Mouse (Mus musculus) heart, embryonic 16.5 days (tissue): ENCODE results near the gene Mrpl42. TPM values are rescaled to one million over a fixed set of nuclear protein-coding genes. Genes with fewer than 3 reads are reported as not detected.

Experiments used
- ATAC-seq: fragments of 200-750 bp; cut with Nextera tagmentation; replicated peaks from 2 replicates; pipeline ENCODE4 v1.8.0; 2017; ENCODE audit warnings: moderate number of reproducible peaks; ENCODE audit not compliant: insufficient read depth, low FRiP score; ENCODE audit errors: extremely low read depth
- H3K27ac ChIP-seq: fragments of 300-500 bp; sonication (generic); 2 replicates; pipeline ENCODE4 v1.5.1; 2014; ENCODE audit warnings: mild to moderate bottlenecking, low read length, control low read depth, moderate library complexity
- H3K27me3 ChIP-seq: fragments of 300-500 bp; sonication (generic); 2 replicates; pipeline ENCODE4 v1.6.1; 2014; ENCODE audit warnings: low read length, mixed read lengths; ENCODE audit not compliant: control insufficient read depth, insufficient read depth
- H3K36me3 ChIP-seq: fragments of 300-500 bp; sonication (generic); 2 replicates; pipeline ENCODE4 v1.6.1; 2014; ENCODE audit not compliant: control insufficient read depth, insufficient read depth
- H3K4me1 ChIP-seq: fragments of 300-500 bp; sonication (generic); 2 replicates; pipeline ENCODE4 v1.6.1; 2014; ENCODE audit warnings: low read length, mixed read lengths; ENCODE audit not compliant: control insufficient read depth, insufficient read depth
- H3K4me2 ChIP-seq: fragments of 300-500 bp; sonication (generic); 2 replicates; pipeline ENCODE4 v1.6.1; 2014; ENCODE audit warnings: low read depth, mild to moderate bottlenecking, control low read depth, low read length
- H3K4me3 ChIP-seq: fragments of 300-500 bp; sonication (generic); 2 replicates; pipeline ENCODE4 v1.5.1; 2014; ENCODE audit warnings: mild to moderate bottlenecking, control low read depth, low read length
- H3K9ac ChIP-seq: fragments of 300-500 bp; sonication (generic); 2 replicates; pipeline ENCODE4 v1.6.1; 2014; ENCODE audit warnings: low read length, control low read depth
- H3K9me3 ChIP-seq: fragments of 300-500 bp; sonication (generic); replicated peaks from 2 replicates; pipeline ENCODE4 v1.6.1; 2016; ENCODE audit warnings: low read length; ENCODE audit not compliant: control insufficient read depth
- WGBS: fragments of 180-500 bp; shearing (Covaris S2); extraction: QIAGEN DNeasy Blood & Tissue Kit; methylation state at CpG from one replicate; pipeline ENCODE4 v1.1.7; 2014; 5-methylcytosine and 5-hydroxymethylcytosine counted together
- polyA plus RNA-seq: library from polyadenylated mRNA; unstranded; fragments of >200 nt; fragmentation: Nextera tagmentation; extraction: Ambion mirVana; gene quantifications from 2 replicates; pipeline ENCODE4 v1.2.1, GENCODE M21; 2015

Mrpl42 gene
- polyA plus RNA-seq, 1 experiment from 2014 or later = 629 TPM

DNA sequence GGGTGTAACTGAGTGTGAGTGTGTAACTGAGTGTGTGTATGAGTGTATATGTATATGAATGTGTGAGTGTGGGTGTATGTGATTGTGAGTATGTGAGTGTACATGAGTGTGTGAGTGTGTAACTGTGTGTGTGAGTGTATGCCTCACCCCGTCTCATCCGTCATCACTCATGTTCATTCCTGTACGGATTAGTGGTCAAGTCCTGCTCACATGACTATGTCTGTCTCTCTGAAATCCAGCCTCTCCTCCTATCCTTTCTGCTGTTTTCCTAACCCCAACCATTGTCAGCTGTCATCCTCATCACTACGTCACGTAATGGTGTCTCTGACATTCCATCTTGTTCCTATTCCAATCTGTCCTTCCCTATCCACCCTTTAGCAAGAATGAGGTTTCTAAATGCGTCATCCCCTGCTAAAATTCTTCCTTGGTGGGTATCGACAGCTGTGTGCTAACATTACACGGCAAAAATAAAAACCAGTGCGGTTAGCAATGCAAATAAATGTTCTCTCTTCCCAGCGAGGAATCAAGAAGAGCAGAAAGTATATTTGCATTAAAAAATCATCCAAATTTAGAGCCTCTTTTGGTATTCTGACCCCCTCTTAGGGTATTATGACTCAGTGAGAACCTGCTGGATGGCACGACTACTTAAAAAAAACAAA lies 29.7 kb downstream of the Mrpl42 start:
- no peaks in the 10 kb centered on the region for H3K27me3 ChIP-seq
- ATAC-seq = no peak

DNA sequence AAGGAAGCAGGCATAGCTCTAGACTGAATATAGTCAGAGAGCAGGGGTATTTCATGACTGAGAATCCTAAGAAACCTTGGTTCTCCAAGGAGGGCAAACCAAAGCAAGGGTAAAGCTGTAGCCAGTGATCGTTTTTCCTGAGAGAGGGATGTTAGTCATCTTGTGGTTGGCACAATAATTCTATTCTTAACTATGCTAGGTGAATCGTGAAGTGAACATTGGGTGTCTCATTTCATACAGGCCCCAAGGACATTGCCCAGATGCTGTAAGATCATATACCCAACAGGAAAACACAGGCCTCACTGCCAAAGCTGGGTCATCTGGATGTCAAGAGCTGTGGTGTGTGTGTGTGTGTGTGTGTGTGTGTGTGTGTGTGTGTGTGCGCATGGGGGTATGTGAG lies 30.6 kb downstream of the Mrpl42 start:
- no peak for ATAC-seq
- Histone ChIP-seq H3K9me3 (no peaks in the 10 kb centered on the region), H3K27ac (no peak overlapping the region), H3K4me2 (no peak overlapping the region), H3K9ac (no peak overlapping the region), H3K4me3 (no peak overlapping the region), H3K27me3 (no peaks in the 10 kb centered on the region), H3K4me1 (no peaks in the 10 kb centered on the region), H3K36me3 (no peaks in the 10 kb centered on the region)
- 74% methylated on average over 3 of the region's 3 CpGs for WGBS

More for the DNA sequence above, 29.7 kb downstream of the Mrpl42 start:
- Histone ChIP-seq H3K36me3 (no peaks in the 10 kb centered on the region), H3K4me3 (no peak overlapping the region), H3K4me1 (no peaks in the 10 kb centered on the region), H3K9me3 (no peaks in the 10 kb centered on the region), H3K27ac (no peak overlapping the region), H3K9ac (no peak overlapping the region), H3K4me2 (no peak overlapping the region)
- 79% methylated on average over 11 of the region's 11 CpGs for WGBS

DNA sequence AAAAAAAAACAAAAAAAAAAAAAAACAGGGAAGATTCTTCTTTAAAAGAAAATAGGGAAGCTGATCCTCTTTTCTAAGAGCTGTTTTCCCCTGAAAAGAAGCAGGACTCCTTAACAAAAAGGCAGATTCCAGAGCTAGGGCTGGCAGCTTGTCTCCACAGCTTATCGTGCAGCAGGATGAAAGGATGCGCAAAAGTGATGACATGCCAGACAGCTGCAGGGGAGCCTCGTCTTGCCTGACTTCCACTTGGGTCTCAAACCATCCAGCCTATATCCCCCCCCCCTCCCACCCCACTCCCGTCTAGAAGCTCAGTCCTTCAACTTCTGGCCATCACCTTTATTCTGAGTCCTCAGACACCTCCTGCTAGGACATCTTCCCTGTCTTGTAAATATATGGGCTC lies 32.8 kb downstream of the Mrpl42 start:
- no peak overlapping the region for H3K9ac ChIP-seq
- H3K9me3 ChIP-seq = no peaks in the 10 kb centered on the region
- H3K27me3 ChIP-seq = no peaks in the 10 kb centered on the region
- no peaks in the 10 kb centered on the region for H3K36me3 ChIP-seq
- no peak overlapping the region for H3K4me3 ChIP-seq
- ATAC-seq = no peak
- no peak overlapping the region for H3K27ac ChIP-seq
- 44% methylated on average over 4 of the region's 4 CpGs for WGBS
- no peak overlapping the region for H3K4me2 ChIP-seq
- H3K4me1 ChIP-seq = no peaks in the 10 kb centered on the region

DNA sequence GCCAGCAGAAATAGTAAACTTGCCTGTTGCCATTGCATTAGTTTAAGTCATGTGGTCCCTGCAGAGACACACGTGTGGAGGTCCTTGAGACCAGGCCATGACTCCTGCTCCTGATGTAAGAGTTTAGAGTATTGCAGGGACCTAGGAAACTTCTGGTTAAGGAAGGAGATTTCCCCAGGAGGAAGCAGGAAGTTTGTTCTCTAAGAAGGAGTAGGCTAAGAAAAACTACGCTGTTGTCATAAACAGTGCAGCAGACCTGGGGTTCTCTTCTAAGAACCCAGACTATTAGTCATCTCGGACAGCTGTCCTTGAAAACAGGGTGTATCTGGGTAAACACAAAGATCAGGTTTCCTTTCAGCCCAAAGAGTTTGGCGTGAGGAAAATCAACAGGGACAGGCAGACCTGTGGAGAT lies 36.2 kb downstream of the Mrpl42 start:
- Histone ChIP-seq H3K36me3 (no peaks in the 10 kb centered on the region), H3K27ac (no peak overlapping the region), H3K4me3 (no peak overlapping the region), H3K4me1 (no peaks in the 10 kb centered on the region), H3K27me3 (no peaks in the 10 kb centered on the region), H3K9me3 (no peaks in the 10 kb centered on the region), H3K4me2 (no peak overlapping the region), H3K9ac (no peak overlapping the region)
- ATAC-seq = no peak
- WGBS = 27% methylated on average over 4 of the region's 4 CpGs

DNA sequence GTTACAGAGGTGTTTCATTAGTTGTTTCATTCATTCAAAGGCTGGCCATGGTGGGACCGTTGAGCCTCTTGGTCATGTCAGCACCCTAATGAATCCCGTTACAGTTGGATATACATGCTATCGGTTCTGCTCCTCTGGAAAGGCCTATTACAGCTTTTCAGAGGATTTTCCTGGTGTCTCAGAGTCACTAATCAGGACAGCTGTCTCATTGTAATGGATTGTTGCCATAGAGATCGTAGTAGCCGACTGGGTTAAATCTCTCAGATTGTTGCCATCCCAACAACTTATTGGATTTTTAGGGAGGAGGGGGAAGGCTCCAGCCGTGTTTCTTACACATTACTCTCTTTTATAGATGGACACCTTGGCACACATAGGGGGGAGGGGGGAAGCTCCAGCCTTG lies 37.2 kb downstream of the Mrpl42 start:
- no peak overlapping the region for H3K9ac ChIP-seq
- no peak overlapping the region for H3K4me3 ChIP-seq
- no peaks in the 10 kb centered on the region for H3K36me3 ChIP-seq
- no peak overlapping the region for H3K27ac ChIP-seq
- no peaks in the 10 kb centered on the region for H3K9me3 ChIP-seq
- no peak overlapping the region for H3K4me2 ChIP-seq
- ATAC-seq = no peak
- 76% methylated on average over 6 of the region's 6 CpGs for WGBS
- H3K27me3 ChIP-seq = no peaks in the 10 kb centered on the region
- no peaks in the 10 kb centered on the region for H3K4me1 ChIP-seq

GRCm38 (mm10) chr10:95462231-95462630 lies 39.5 kb downstream of the Mrpl42 start:
- no peak overlapping the region for H3K27ac ChIP-seq
- no peak overlapping the region for H3K4me2 ChIP-seq
- 55% methylated on average over 1 of the region's 1 CpGs for WGBS
- no peak overlapping the region for H3K4me3 ChIP-seq
- no peaks in the 10 kb centered on the region for H3K9me3 ChIP-seq
- no peak overlapping the region for H3K9ac ChIP-seq
- no peak for ATAC-seq
- H3K4me1 ChIP-seq = no peaks in the 10 kb centered on the region
- H3K36me3 ChIP-seq = no peaks in the 10 kb centered on the region
- no peaks in the 10 kb centered on the region for H3K27me3 ChIP-seq

GRCm38 (mm10) chr10:95461053-95461553 lies 40.6 kb downstream of the Mrpl42 start:
- no peaks in the 10 kb centered on the region for H3K36me3 ChIP-seq
- no peak overlapping the region for H3K9ac ChIP-seq
- H3K27me3 ChIP-seq = no peaks in the 10 kb centered on the region
- WGBS = 65% methylated on average over 4 of the region's 4 CpGs
- H3K4me2 ChIP-seq = no peak overlapping the region
- H3K9me3 ChIP-seq = no peaks in the 10 kb centered on the region
- no peak overlapping the region for H3K27ac ChIP-seq
- H3K4me1 ChIP-seq = no peaks in the 10 kb centered on the region
- no peak overlapping the region for H3K4me3 ChIP-seq
- no peak for ATAC-seq

- Histone ChIP-seq H3K4me2 (no peak overlapping the region), H3K9me3 (no peaks in the 10 kb centered on the region), H3K4me3 (no peak overlapping the region), H3K36me3 (no peaks in the 10 kb centered on the region), H3K27me3 (no peaks in the 10 kb centered on the region), H3K9ac (no peak overlapping the region), H3K27ac (no peak overlapping the region), H3K4me1 (no peaks in the 10 kb centered on the region)
- 71% methylated on average over 9 of the region's 9 CpGs for WGBS
- no peak for ATAC-seq
These were observed 43.5 kb downstream of the Mrpl42 start for GRCm38 (mm10) chr10:95458050-95458806.

DNA sequence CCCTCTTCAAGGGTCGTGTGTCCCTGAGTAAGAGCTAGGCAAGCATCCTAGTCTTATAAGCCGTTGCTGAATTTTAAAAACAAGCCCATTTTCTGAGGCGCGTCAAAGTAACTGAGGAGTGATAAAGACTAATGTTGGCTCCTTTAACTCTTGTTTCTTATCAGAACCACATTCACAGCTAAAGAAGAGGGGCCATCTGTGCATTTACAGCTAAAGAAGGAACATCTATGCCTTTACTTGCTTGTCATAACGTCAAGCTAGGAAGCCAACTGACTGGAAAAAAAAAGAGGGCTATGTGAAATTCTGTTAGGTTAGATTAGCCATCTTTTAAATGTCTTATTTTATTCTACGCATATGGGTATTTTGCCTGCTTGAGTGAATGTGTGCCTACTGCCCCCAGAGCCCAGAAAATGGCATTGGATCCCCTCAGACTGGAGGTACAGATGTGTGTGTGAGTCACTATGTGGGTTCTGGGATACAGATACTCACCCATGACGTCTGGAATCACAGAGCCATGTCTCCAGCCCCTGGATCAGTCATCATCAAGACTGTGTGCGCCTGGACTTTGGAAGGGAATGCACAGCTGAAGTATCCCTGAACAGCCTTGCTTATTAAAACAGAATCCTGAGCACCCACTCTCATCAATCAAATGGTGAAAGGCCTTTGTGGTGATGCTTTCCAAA lies 44.2 kb downstream of the Mrpl42 start:
- no peak overlapping the region for H3K27ac ChIP-seq

More for the DNA sequence above, 44.2 kb downstream of the Mrpl42 start:
- Histone ChIP-seq H3K4me3 (no peak overlapping the region), H3K36me3 (no peaks in the 10 kb centered on the region), H3K27me3 (no peaks in the 10 kb centered on the region), H3K4me1 (no peaks in the 10 kb centered on the region), H3K4me2 (no peak overlapping the region), H3K9ac (no peak overlapping the region), H3K9me3 (no peaks in the 10 kb centered on the region)
- no peak for ATAC-seq
- 71% methylated on average over 8 of the region's 8 CpGs for WGBS
